Mouse (Mus musculus) layer of hippocampus, adult 2 months (tissue): ENCODE measurements around the gene Zfp207. TPM values are rescaled to one million over a fixed set of nuclear protein-coding genes. Genes with fewer than 3 reads are reported as not detected.
A peak's percentile ranks its signal among the peaks of the same experiment; 100 is the strongest.
"Not testable (repeated sequence)": the region's sequence is repeated elsewhere in the genome, so short reads cannot be mapped to it uniquely, and the experiment has no call there.

Source experiments
- DNase-seq, 2 experiments: peaks; one replicate each; pipeline ENCODE4 v3.0.0; 2022; ENCODE audit warnings: low spot score in 2 of 2
- H3K27ac ChIP-seq: fragments of 200-600 bp; 2 replicates; pipeline ENCODE4 v1.8.1; 2022
- H3K4me3 ChIP-seq: fragments of 200-600 bp; 2 replicates; pipeline ENCODE4 v1.8.1; 2022; ENCODE audit warnings: mild to moderate bottlenecking
- CTCF ChIP-seq: fragments of 200-600 bp; conservative IDR thresholded peaks from 2 replicates; pipeline ENCODE4 v1.8.1; 2022; ENCODE audit warnings: antibody characterized with exemption, mild to moderate bottlenecking, moderate library complexity
- total RNA-seq, 2 experiments: library from RNA; stranded (reverse); gene quantifications; 2 replicates each; pipeline ENCODE4 v1.2.3; 2021

Gene Zfp207
- total RNA-seq, 2 experiments from 2014 or later = 151 to 152 TPM

DNA sequence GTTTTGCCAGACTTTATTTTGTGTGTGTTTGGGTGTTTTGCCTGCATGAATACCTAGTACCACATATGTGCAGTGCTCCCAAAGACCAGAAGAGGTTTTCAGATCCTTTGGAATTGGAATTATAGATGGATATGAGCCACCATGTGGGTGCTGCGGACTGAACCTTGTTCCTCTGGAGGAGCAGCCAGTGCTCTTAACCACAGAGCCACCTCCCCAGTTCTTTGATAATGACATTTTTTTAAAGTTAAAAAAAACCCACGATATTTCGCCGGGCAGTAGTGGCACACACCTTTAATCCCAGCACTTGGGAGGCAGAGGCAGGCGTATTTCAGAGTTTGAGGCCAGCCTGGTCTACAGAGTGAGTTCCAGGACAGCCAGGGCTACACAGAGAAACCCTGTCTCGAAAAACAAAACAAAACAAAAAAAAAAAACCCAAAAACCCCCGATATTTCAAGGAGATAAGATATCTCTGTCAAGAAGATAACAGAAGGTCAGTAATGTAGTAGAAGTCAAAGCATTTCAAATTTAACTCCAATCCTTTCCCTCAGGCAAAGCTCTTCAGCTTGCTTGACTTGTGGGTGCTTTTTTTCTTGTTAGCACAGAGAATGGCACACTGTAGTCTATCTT lies 38.5 kb downstream of the Zfp207 start:
- DNase-seq = no peak
- no peak for TF ChIP-seq CTCF
- Histone ChIP-seq H3K4me3 (no peak overlapping the region), H3K27ac (no peak overlapping the region)

DNA sequence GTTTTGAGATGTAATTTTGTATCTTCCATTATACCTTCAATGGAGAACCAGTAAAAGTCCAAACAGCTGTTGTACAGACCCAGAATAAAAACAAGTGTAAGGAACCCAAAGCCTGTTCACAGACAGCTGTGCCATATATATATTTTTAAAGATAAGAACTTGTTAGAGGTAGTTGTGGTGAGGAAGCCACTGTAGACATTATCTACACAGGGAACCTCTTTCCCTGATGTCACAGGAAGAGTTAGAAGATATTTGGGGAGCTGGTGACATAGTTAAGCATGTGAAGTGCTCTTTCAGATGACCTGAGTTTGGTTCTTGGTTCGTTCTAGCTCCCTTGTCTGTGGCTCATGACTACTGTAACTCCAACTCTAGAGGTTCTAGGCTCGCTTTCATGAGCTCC lies 41.6 kb downstream of the Zfp207 start:
- no peak for TF ChIP-seq CTCF
- Histone ChIP-seq H3K27ac (no peak overlapping the region), H3K4me3 (no peak overlapping the region)
- no peak for DNase-seq

GRCm38 (mm10) chr11:80425247-80425778 lies 42.2 kb downstream of the Zfp207 start:
- H3K4me3 ChIP-seq = no peak overlapping the region
- no peak overlapping the region for H3K27ac ChIP-seq
- TF ChIP-seq CTCF = peak; percentile 15; the same call in 1 of the 2 replicates
- no peak for DNase-seq

- H3K4me3 ChIP-seq, H3K27ac ChIP-seq, DNase-seq: not testable (repeated sequence)
- TF ChIP-seq CTCF = peak; percentile 43
Observed at GRCm38 (mm10) chr11:80426029-80426813, 43.1 kb downstream of the Zfp207 start.

DNA sequence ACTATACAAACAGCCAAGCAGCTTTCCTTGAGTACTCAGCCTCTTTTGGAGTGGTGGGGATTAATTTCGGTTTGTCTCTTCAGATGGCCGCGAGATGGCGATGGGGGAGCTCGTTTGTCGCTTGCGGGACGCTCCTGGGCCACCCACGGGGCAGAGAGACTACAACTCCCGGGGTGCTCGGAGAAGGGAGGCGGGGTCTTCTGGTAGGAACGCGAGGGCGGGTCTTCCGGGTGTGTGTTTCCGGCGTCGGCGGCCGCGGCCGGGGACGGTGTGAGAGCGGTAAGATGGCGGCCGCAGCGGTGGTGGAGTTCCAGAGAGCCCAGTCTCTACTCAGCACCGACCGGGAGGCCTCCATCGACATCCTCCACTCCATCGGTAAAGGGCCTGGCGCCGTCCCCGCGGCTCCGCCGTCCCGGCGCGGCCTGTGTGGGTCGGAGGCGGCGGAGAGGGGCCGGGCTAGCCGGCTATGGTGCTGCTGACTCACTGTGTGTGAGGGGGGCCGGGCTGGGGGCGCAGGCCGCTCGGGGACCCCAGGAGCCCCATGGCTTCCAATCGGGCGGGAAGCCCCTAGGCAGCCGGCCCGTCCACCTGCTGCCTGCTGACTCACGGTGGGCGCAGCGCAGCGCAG lies 45.4 kb downstream of the Zfp207 start, which contains the start of gene Psmd11:
Gene Psmd11, plus strand, starts transcription at position 235 of the 628 bp plus-strand sequence.
- Histone ChIP-seq H3K27ac (peak within 1 kb of the TSS; percentile 97), H3K4me3 (peak within 1 kb of the TSS; percentile 96)
- TF ChIP-seq CTCF = peak; percentile 81
- peak; percentile 95 to 97 for DNase-seq

DNA sequence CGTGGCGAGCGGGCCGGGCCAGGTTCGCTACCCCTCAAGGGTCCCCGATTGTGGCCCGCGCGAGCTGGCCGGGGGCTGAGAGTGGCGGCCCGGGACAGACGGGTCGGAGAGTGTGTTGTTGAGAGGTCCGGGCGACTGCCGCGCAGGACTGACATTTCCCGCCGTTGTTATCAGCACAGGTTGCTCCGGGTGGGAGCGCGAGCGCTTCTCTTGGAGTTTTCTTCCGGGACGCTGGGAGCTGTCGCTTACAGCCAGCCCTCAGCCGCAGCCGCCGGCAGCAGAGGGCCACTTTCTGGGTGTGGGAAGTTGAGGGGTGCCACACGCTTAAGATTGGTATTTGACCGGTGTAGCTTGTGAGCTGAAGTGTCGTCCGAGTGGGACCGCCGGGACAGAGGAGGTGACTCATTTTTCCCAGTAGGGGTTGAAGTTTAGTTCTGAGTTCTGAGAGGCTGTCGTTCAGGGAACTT lies 46.0 kb downstream of the Zfp207 start:
- Histone ChIP-seq H3K27ac (peak overlapping the region; percentile 97), H3K4me3 (peak overlapping the region; percentile 96)
- no peak for TF ChIP-seq CTCF
- DNase-seq = peak in 1 of 2 experiments; percentile 38

DNA sequence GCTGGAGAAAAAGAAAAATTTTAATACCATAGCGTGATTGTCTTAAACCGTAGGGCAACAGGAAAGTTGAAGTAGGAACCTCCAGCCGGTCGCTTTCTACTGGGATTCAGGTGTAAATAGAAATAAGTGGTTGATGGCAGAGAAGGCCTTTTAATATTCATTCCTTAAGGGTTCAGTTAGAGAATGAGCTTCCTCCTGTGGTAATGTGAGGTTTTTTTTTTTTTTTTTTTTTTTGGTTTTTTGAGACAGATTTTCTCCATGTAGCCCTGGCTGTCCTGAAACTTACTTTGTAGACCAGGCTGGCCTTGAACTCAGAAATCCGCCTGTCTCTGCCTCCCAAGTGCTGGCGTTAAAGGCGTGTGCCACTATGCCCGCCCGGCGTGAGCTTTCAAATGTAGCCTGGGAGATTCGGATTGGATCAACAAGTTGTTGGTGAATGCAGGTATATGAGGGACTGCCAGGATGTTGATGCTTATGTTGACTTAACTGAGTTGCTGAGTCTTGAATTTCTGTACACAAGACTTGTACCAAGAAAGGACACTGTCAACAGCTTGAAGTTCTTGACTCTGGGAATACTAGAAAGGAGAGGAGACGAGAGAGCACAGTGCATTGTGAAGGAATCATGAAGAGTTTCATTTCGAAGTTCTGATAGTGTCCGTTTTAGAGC lies 46.6 kb downstream of the Zfp207 start:
- Histone ChIP-seq H3K4me3 (peak overlapping the region; percentile 96), H3K27ac (peak overlapping the region; percentile 97; the same call in 1 of the 2 replicates)
- DNase-seq = no peak
- TF ChIP-seq CTCF = no peak

GRCm38 (mm10) chr11:80430366-80430910 lies 47.4 kb downstream of the Zfp207 start:
- no peak overlapping the region for H3K4me3 ChIP-seq
- no peak overlapping the region for H3K27ac ChIP-seq
- no peak for TF ChIP-seq CTCF
- DNase-seq = no peak

DNA sequence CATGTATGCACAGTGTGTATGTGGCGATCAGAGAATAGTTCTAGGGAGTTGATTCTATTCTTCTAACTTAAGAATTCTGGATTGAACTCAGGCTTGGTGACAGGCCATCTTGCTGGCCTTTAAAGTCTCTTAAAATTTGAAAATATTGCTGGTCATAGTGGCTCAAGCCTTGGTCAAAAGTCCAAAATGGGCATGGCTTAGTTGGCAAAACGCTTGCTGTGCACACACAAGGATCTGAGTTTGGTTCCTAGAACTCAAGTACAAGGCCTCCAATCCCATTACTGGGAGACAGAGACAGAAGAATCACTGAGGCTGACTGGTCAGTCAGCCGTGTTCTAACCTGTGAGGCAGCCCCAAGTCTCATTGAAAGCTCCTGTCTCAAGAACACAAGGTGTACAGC lies 63.8 kb downstream of the Zfp207 start:
- H3K4me3 ChIP-seq = no peak overlapping the region
- no peak overlapping the region for H3K27ac ChIP-seq
- no peak for TF ChIP-seq CTCF
- DNase-seq = no peak

- H3K4me3 ChIP-seq = no peak overlapping the region
- no peak overlapping the region for H3K27ac ChIP-seq
- no peak for DNase-seq
- TF ChIP-seq CTCF = peak; percentile 55
Observed at GRCm38 (mm10) chr11:80449859-80450258, 66.8 kb downstream of the Zfp207 start.

GRCm38 (mm10) chr11:80452242-80452641 lies 69.2 kb downstream of the Zfp207 start:
- no peak overlapping the region for H3K27ac ChIP-seq

DNA sequence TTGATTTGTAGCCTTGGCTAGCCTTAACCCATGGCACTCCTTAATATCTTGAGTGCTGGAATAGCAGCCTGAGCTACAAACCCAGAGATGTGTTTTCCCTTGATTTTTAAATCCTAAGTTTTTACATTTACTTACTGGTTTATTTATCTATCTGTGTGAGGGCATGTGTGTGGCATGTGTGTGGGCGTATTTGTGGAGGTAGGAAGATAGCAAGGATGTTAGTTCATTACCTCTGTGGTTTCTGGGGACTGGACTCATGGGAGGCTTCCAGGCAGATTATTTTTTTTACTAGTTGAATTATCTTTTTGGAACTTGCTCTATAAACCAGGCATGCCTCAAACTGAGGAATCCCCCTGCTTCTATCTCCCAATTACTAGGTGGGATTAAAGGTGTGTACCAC lies 70.1 kb downstream of the Zfp207 start:
- DNase-seq = no peak
- Histone ChIP-seq H3K27ac (no peak overlapping the region), H3K4me3 (no peak overlapping the region)
- no peak for TF ChIP-seq CTCF

More at GRCm38 (mm10) chr11:80452242-80452641, 69.2 kb downstream of the Zfp207 start:
- TF ChIP-seq CTCF = no peak
- DNase-seq = no peak
- H3K4me3 ChIP-seq = no peak overlapping the region

Other genes with a start within 250 kb of the Zfp207 start
- gene Tefm, start 241.1 kb upstream of the Zfp207 start, total RNA-seq = 10 to 100 TPM in 1 of 2 experiments, 1 to 10 TPM in 1; 8.8 to 10.9 TPM
- 1 to 10 TPM; 6.1 to 8.2 TPM for gene Adap2, start 229.2 kb upstream of the Zfp207 start, total RNA-seq
- gene Rnf135, start 199.4 kb upstream of the Zfp207 start, total RNA-seq = 1 to 10 TPM; 4.1 to 4.9 TPM
- 10 to 100 TPM; 67.8 to 68.2 TPM for gene Rhot1, start 174.3 kb upstream of the Zfp207 start, total RNA-seq
- gene Rhbdl3, start 82.4 kb upstream of the Zfp207 start, total RNA-seq = 10 to 100 TPM; 27.2 to 27.6 TPM
- gene 5730455P16Rik, start 5.2 kb upstream of the Zfp207 start, total RNA-seq = 10 to 100 TPM; 51.3 to 53.0 TPM
- 100 to 1,000 TPM in 1 of 2 experiments, 10 to 100 TPM in 1; 93.8 to 101 TPM for gene Psmd11, start 45.3 kb downstream of the Zfp207 start, total RNA-seq
- gene Cdk5r1, start 93.7 kb downstream of the Zfp207 start, total RNA-seq = 100 to 1,000 TPM; 218 to 227 TPM